Comparison of ENCODE assay signal across 18 mouse cellular contexts in the genomic region with DNA sequence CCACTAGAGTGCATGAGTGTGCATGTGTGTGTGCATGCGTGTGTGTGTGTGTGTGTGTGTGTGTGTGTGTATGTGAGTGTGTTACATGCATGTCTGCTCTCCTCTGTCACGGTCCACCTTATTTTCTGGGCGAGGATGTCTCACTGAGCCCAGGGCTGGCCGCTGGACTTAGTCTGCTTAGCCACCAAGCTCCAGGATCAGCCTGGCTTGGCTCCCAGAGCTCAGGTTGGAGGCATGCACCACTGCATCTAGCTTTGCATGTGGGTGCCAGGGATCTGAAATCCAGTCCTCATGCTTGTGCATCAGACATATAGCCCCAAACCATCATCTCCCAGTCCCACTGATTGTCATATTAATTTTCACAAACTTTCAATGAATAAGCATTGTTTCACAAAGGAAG. TPM values are rescaled to one million over a fixed set of nuclear protein-coding genes. Genes with fewer than 3 reads are reported as not detected.
A peak's percentile ranks its signal among the peaks of the same experiment; 100 is the strongest.
DNase-seq lines count a peak whose midpoint lies in the region; TF ChIP-seq lines count a peak whose summit lies in the region.
"Had no signal": no experiment of that assay in that cellular context is flagged by ENCODE, and none has a peak within 500 bp of the region (broad histone marks: within the 10 kb centered on the region; RNA-seq: fewer than 3 reads in every experiment).

No protein-coding gene starts in this region.

- no peak for TF ChIP-seq POLR2A in liver, adult 2 months (IDR thresholded peaks at IDR 0.05; ENCODE audit: extremely low read depth, insufficient read depth, low read length)

- TF ChIP-seq CTCF in gastrocnemius, adult 2 months (IDR thresholded peaks at IDR 0.05) = no peak
- no peak for TF ChIP-seq CTCF in liver, adult 2 months (IDR thresholded peaks at IDR 0.05; ENCODE audit: low read depth, low read length)

- WGBS in liver, adult 2 months = 57% methylated on average over 4 of the region's 4 CpGs

- H3K27me3 ChIP-seq in liver, adult 2 months (ENCODE audit: control insufficient read depth, insufficient read depth, low read length) = no peaks in the 10 kb centered on the region
- H3K27me3 ChIP-seq: embryonic facial prominence, embryonic 13.5 days; embryonic facial prominence, embryonic 15.5 days; forebrain, embryonic 12.5 days had no signal

- H3K9ac ChIP-seq in liver, adult 2 months (ENCODE audit: low read depth, low read length) = no peak overlapping the region
- H3K9ac ChIP-seq: embryonic facial prominence, embryonic 13.5 days; embryonic facial prominence, embryonic 15.5 days; forebrain, embryonic 12.5 days had no signal

- peaks cover 16% of the 10 kb centered on the region for H3K4me1 ChIP-seq in liver, adult 2 months (ENCODE audit: control insufficient read depth, insufficient read depth, low read length)
- H3K4me1 ChIP-seq: embryonic facial prominence, embryonic 13.5 days; embryonic facial prominence, embryonic 15.5 days; forebrain, embryonic 10.5 days; forebrain, embryonic 12.5 days had no signal

- peak; percentile 46 to 69 for DNase-seq in cerebellum, postnatal 14 days
- DNase-seq in cerebellum, adult 9-10 months = no peak
- peak; percentile 28 for DNase-seq in gastrocnemius, adult 2 months
- DNase-seq in gastrocnemius, postnatal 10 days = no peak
- DNase-seq in liver, adult 2 months (ENCODE audit: extremely low read depth, low read depth, low spot score) = peak; percentile 42
- DNase-seq in liver = no peak
- DNase-seq: adrenal gland, adult 2 months; adrenal gland, postnatal 10 days; adrenal gland, postnatal 25 days; cerebellum, adult 11 months; cerebellum, adult 8-10 months; cerebellum, postnatal 36 days; embryo, embryonic 11 days had no signal

- H3K79me2 ChIP-seq in liver, adult 2 months (ENCODE audit: control insufficient read depth, insufficient read depth, low read length) = no peaks in the 10 kb centered on the region

- no peaks in the 10 kb centered on the region for H3K36me3 ChIP-seq in liver, adult 2 months (ENCODE audit: control insufficient read depth, insufficient read depth, low read length)
- H3K36me3 ChIP-seq: embryonic facial prominence, embryonic 13.5 days; embryonic facial prominence, embryonic 15.5 days; forebrain, embryonic 10.5 days; forebrain, embryonic 12.5 days had no signal

- intact Hi-C loops in gastrocnemius, adult 2 months (cut with DNase I) = no loop called here

- H3K4me3 ChIP-seq in gastrocnemius, adult 2 months = no peak overlapping the region
- no peak overlapping the region for H3K4me3 ChIP-seq in liver, adult 2 months (ENCODE audit: insufficient read depth, low read depth, low read length)
- H3K4me3 ChIP-seq: embryonic facial prominence, embryonic 13.5 days; embryonic facial prominence, embryonic 15.5 days; erythroblast, embryonic 14.5 days; forebrain, embryonic 10.5 days; forebrain, embryonic 12.5 days had no signal

- no peak overlapping the region for H3K27ac ChIP-seq in gastrocnemius, adult 2 months
- no peak overlapping the region for H3K27ac ChIP-seq in liver, adult 2 months (replicated peaks; ENCODE audit: insufficient read depth, low read depth, low read length)
- H3K27ac ChIP-seq: embryonic facial prominence, embryonic 13.5 days; embryonic facial prominence, embryonic 15.5 days; forebrain, embryonic 10.5 days; forebrain, embryonic 12.5 days had no signal

RNA-seq across cellular contexts. Expression of gene Prg4, which starts 2.3 kb away (rescaled TPM):
- total RNA-seq in gastrocnemius, adult 2 months (2021) = 10 to 100 TPM in 1 of 2 experiments, 1 to 10 TPM in 1; 8.7 to 25.2 TPM
- total RNA-seq in gastrocnemius, postnatal 10 days (2021) = 1 to 10 TPM in 1 of 2 experiments, under 1 TPM in 1; 0.97 to 1.3 TPM
- total RNA-seq in liver, adult 2 months (2014; rRNA removed) = 19.4 and 25.5 TPM in 2 replicates
- 13.6 and 15.8 TPM in 2 replicates for polyA plus RNA-seq in liver, adult 2 months (2012; rRNA removed)
- polyA plus RNA-seq: erythroblast, embryonic 14.5 days had no signal

Comparison
In these comparisons a context has a peak if more than half of its experiments do, and no peak if none do; other contexts are left out.
1. DNase-seq: peak in cerebellum, postnatal 14 days (2 of 2), gastrocnemius, adult 2 months (single experiment) and liver, adult 2 months (single experiment); none in cerebellum, adult 9-10 months (single experiment), gastrocnemius, postnatal 10 days (single experiment) and liver (single experiment).